Mouse (Mus musculus) kidney, adult 2 months (tissue): Measurements from ENCODE around the gene Gm45021. TPM values are rescaled to one million over a fixed set of nuclear protein-coding genes. Genes with fewer than 3 reads are reported as not detected.

Experiments
- DNase-seq: peaks from one replicate; pipeline ENCODE4 v3.0.0; 2021
- H3K27ac ChIP-seq: fragments of 200-500 bp; 2 replicates; pipeline ENCODE4 v1.5.1; 2012; ENCODE audit warnings: low read depth, low read length, control low read depth, inconsistent platforms; ENCODE audit not compliant: insufficient read depth
- H3K27me3 ChIP-seq: fragments of 200-500 bp; replicated peaks from 2 replicates; pipeline ENCODE4 v1.6.1; 2012; ENCODE audit warnings: mild to moderate bottlenecking, moderate library complexity, low read length, inconsistent platforms; ENCODE audit not compliant: control insufficient read depth, insufficient read depth
- H3K36me3 ChIP-seq: fragments of 200-500 bp; 2 replicates; pipeline ENCODE4 v1.6.1; 2012; ENCODE audit warnings: mild to moderate bottlenecking, moderate library complexity, low read length, inconsistent platforms; ENCODE audit not compliant: control insufficient read depth, insufficient read depth
- H3K4me1 ChIP-seq: fragments of 200-500 bp; 2 replicates; pipeline ENCODE4 v1.6.1; 2011; ENCODE audit warnings: low read length; ENCODE audit not compliant: control insufficient read depth, insufficient read depth
- H3K4me3 ChIP-seq: fragments of 200-500 bp; 2 replicates; pipeline ENCODE4 v1.5.1; 2011; ENCODE audit warnings: mild to moderate bottlenecking, low read depth, low read length, control low read depth; ENCODE audit not compliant: insufficient read depth
- CTCF ChIP-seq: fragments of 200-500 bp; conservative IDR thresholded peaks from 2 replicates; pipeline ENCODE4 v1.5.1; 2011; ENCODE audit warnings: low read depth, mild to moderate bottlenecking, control low read depth, low read length, moderate library complexity, mixed read lengths; ENCODE audit not compliant: insufficient read depth, insufficient read length
- POLR2A ChIP-seq: fragments of 200-500 bp; IDR thresholded peaks from one replicate; pipeline ENCODE4 v1.6.1; 2011; ENCODE audit warnings: low read depth, low read length, control low read depth
- WGBS: fragments of 180-500 bp; shearing (Covaris S2); methylation state at CpG from one replicate; pipeline ENCODE4 v1.1.7; 2018; 5-methylcytosine and 5-hydroxymethylcytosine counted together
- polyA plus RNA-seq: library from polyadenylated mRNA; depleted of rRNA; stranded (reverse); fragments of >200 nt; gene quantifications from 2 replicates; pipeline ENCODE4 v1.2.3, GENCODE M21; 2012

The Gm45021 gene
- polyA plus RNA-seq, 1 experiment, result not detected

DNA sequence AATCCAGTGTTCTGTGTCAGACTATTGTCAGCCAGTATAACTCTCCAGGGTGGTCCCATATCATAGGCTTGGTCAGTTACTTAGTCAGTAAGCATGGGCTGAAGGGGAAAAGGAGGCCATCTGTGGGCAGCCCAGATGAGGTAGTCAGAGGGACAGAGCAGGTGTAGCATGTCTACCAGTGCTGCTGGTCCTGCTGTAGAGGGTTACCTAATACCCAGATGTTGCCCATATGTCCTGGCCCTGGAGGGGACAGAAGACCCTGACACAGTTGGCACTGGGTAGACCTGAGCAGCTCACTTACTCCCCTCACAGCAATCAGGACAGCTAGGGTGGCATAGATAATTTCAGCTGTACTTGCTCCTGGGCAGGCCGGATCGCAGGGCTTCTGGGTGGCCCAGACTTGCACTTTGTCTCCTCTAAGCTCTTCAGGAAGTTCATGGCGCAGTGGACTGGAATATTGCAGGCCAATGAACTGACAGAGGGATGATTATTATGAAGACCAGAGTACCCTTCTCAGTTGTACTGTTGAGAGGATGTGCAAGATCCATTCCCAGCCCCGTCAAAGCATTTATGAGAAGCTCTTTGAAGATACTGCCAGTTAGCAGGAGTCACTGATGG, 23.6 kb upstream of the Gm45021 start:
- Histone ChIP-seq H3K27ac (no peak overlapping the region), H3K27me3 (no peaks in the 10 kb centered on the region), H3K4me1 (peaks cover 35% of the 10 kb centered on the region), H3K4me3 (no peak overlapping the region), H3K36me3 (no peaks in the 10 kb centered on the region)
- DNase-seq, result peak; percentile 56
- TF ChIP-seq CTCF (no peak), POLR2A (no peak)
- WGBS, result 53% methylated on average over 4 of the region's 4 CpGs

DNA sequence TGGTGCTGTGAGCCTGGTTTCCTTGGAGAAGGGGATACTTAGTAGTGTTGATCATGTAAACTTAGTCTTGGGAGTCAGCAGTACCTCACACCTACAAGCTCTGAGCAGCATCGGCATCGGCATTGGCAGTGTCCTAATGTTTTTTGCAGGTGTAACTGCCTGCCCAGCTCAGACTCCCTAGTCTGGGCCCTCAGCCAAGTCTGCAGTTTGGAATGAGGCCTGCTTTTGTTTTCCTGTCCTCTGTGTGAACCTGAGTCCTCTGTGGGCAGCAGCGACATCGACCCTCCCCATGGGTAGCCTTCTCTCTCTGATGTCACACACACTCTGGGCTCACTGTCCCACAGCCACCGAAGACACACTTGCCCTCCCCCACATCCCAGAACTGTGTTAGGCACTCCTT, 23.1 kb upstream of the Gm45021 start:
- peaks cover 35% of the 10 kb centered on the region for H3K4me1 ChIP-seq
- no peaks in the 10 kb centered on the region for H3K27me3 ChIP-seq
- peak; percentile 96 for DNase-seq
- no peaks in the 10 kb centered on the region for H3K36me3 ChIP-seq
- no peak overlapping the region for H3K4me3 ChIP-seq
- peak overlapping the region; percentile 67 for H3K27ac ChIP-seq
- WGBS, result 4% methylated on average over 5 of the region's 5 CpGs
- no peak for TF ChIP-seq CTCF
- no peak for TF ChIP-seq POLR2A

DNA sequence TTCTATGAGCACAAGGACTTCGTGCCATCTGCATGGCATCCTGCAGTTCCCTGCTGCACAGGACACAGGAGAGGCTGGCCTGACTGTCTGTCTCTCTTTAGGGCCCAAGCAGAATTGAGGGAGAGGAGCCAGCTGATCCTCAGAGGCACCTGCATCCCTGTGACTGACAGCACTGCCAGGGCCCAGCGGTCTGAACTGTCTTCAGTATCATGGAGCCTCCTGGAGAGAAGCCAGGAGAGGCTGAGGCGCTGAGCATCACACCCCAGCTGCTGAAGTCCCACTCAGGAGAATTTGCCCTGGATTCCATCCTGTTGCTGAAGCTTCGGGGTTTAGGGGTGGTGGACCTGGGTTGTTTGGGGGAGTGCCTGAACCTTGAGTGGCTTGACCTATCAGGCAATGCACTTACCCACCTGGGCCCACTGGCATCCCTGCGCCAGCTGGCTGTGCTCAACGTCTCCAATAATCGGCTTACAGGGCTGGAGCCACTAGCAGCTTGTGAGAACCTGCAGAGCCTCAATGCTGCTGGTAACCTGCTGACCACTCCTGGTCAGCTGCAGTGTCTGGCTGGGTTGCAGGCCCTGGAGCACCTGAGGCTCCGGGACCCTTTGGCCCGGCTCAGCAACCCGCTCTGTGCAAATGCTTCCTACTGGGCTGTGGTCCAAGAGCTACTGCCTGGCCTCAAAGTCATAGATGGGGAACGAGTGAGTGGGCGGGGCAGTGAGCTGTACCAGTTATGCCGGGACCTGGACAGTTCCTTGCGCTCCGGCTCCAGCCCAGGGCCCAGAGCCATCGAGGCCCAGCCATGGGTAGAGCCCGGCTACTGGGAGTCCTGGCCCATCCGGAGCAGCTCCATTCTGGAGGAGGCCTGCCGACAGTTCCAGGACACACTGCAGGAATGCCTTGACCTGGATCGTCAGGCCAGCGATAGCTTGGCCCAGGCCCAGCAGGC, 21.1 kb upstream of the Gm45021 start:
- TF ChIP-seq CTCF (no peak), POLR2A (no peak)
- DNase-seq, result peak; percentile 89
- 21% methylated on average over 21 of the region's 21 CpGs for whole genome bisulfite sequencing
- Histone ChIP-seq H3K4me1 (peaks cover 43% of the 10 kb centered on the region), H3K27me3 (no peaks in the 10 kb centered on the region), H3K27ac (peak overlapping the region; percentile 63), H3K4me3 (no peak overlapping the region), H3K36me3 (no peaks in the 10 kb centered on the region)

DNA sequence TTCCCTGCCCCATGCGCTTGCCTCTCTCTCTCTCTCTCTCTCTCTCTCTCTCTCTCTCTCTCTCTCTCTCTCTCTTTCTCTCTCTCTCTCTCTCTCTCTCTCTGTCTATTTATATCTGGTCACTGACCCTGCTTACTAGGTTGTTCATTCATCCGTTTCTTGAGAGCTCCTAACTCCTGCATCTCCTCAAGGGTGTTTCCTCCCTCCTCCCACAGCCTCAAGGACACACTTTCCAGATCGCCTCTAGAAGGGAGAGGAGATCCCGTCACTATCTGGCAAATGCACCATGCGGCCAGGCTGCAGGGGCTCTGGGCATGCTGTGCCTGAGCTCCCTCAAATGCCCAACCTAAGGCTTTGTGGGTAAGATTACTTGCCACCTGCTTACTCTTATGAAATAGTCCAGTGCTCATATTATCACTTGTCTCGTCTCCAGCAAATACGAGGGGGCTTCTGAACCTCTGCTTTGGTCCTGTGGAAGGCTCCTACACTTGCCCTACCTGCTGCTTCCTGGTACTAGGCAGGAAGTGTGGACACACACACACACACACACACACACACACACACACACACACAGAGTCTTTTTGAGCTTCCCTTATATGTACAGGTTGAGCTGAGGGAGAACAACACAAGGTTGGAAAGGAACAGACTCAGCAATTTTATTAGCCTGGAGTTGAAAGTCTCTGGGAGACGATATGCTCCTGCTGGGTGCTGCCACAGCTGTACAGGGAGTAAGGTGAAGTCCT, 20.2 kb upstream of the Gm45021 start:
- Histone ChIP-seq H3K4me3 (no peak overlapping the region), H3K36me3 (no peaks in the 10 kb centered on the region), H3K27ac (peak overlapping the region; percentile 63), H3K27me3 (no peaks in the 10 kb centered on the region), H3K4me1 (peaks cover 43% of the 10 kb centered on the region)
- TF ChIP-seq POLR2A (no peak), CTCF (no peak)
- 27% methylated on average over 7 of the region's 8 CpGs for WGBS
- peak; percentile 68 for DNase-seq

DNA sequence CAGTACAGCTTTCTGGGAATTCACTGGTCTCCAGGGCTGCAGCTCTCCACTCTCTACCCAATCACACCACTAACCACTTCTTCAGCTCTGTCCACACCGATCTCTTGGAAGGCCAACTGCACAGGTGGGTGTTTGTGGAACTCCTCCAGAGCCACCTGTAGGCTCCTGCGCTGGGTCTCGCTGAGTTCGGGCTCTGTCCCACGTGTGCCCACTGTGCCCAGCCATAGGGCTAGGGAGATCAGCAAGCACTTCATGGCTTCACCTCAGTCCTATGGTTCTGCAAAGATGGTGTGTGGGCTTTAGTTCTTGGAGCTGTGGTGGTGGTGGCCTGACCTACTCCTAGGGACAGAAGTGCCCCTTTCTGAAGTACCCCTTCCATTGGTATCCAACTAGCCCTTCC, 17.4 kb upstream of the Gm45021 start:
- H3K36me3 ChIP-seq, result no peaks in the 10 kb centered on the region
- 91% methylated on average over 5 of the region's 5 CpGs for WGBS
- H3K4me1 ChIP-seq, result peaks cover 28% of the 10 kb centered on the region
- no peak for DNase-seq
- no peaks in the 10 kb centered on the region for H3K27me3 ChIP-seq
- no peak for TF ChIP-seq CTCF
- TF ChIP-seq POLR2A, result no peak
- peak overlapping the region; percentile 58 for H3K27ac ChIP-seq
- H3K4me3 ChIP-seq, result peak overlapping the region; percentile 8

DNA sequence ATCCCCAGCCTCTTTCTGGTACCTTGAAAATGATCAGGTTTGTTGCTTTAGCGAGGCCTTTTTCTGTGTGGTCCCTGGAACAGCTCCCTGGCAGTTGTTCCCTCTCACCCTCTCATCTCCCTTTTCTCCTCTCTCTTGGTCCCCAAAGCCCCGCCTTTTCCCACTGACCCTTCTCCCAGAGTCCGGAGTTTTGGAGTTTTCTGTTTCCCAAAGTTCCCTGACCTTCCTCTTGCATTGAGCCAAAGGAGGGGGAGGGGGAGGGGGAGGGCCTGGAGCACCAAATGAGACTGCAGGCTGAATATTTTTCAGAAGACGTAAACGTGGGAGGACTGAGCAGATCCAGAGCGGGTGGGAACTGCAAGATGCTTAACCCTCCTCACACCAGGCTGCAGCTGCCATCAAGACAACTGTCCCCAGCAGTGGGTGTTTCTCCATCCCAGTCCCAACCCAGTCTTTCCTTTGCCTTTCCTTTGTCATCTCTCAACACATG, 16.8 kb upstream of the Gm45021 start, which contains the start of gene Rarres2:
TSS of gene Rarres2 (minus strand) at position 218 of the 490 bp plus-strand sequence.
- H3K27ac ChIP-seq, result peak within 1 kb of the TSS; percentile 58
- peak within 1 kb of the TSS; percentile 8 for H3K4me3 ChIP-seq
- H3K27me3 ChIP-seq, result no peaks in the 10 kb centered on the region
- peaks cover 26% of the 10 kb centered on the region for H3K4me1 ChIP-seq
- DNase-seq, result peak; percentile 80
- 22% methylated on average over 6 of the region's 6 CpGs for WGBS
- TF ChIP-seq CTCF, result no peak
- no peak for TF ChIP-seq POLR2A
- no peaks in the 10 kb centered on the region for H3K36me3 ChIP-seq

DNA sequence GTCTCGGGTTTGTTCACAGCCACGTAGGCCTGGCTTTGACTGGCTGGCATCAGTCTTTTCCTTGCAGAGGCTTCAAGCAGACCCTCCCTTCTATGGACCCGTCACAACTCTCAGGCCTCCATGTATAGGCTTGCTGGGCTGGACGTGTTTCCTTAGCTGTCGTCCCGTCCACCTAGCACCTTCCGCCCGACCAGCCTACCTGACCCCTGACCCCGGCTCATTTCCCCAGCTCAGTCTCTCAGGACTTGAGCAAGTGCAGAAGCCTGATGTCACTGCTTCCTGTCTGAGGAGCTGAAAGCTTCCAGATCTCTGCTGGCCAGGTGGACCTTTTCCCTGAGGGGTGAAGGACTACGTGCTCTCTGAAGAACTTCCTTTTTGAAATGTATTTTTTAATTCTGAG, 16.1 kb upstream of the Gm45021 start:
- peak; percentile 56 for DNase-seq
- Histone ChIP-seq H3K36me3 (no peaks in the 10 kb centered on the region), H3K4me3 (no peak overlapping the region), H3K4me1 (peaks cover 21% of the 10 kb centered on the region), H3K27me3 (no peaks in the 10 kb centered on the region), H3K27ac (no peak overlapping the region)
- 52% methylated on average over 10 of the region's 10 CpGs for WGBS
- TF ChIP-seq POLR2A (no peak), CTCF (no peak)
